Mouse (Mus musculus) C3H10T1/2 (cell line): ENCODE data around the gene Faim. TPM values are rescaled to one million over a fixed set of nuclear protein-coding genes. Genes with fewer than 3 reads are reported as not detected.

Experiments used
- polyA plus RNA-seq, 2 experiments: library from polyadenylated mRNA; unstranded; fragments of >200 nt; fragmentation: generic; extraction: Trizol; gene quantifications; one replicate each; pipeline ENCODE4 v1.2.1; 2012; ENCODE audit warnings: missing spikeins in 2 of 2

Gene Faim
- polyA plus RNA-seq: 10 to 100 TPM in 1 of 2 experiments, 1 to 10 TPM in 1; 7.7 to 20.5 TPM

GRCm38 (mm10) chr9:98985800-98986475 is at the start of gene Faim:
Gene Faim, plus strand, starts transcription at chr9:98986373.

GRCm38 (mm10) chr9:98955103-98955715 is 31.0 kb upstream of the Faim start, which contains the start of gene Foxl2:
Gene Foxl2, plus strand, starts transcription at chr9:98955288.

GRCm38 (mm10) chr9:99035575-99035974 is 49.4 kb downstream of the Faim start, which contains the start of gene Gm1123:
Gene Gm1123, minus strand, starts transcription at chr9:99035715.

Other genes with a start within 250 kb of the Faim start
- gene Prr23a1, start 143.9 kb upstream of the Faim start, polyA plus RNA-seq: not detected
- not detected for gene Prr23a2, start 129.9 kb upstream of the Faim start, polyA plus RNA-seq
- gene Prr23a3, start 121.6 kb upstream of the Faim start, polyA plus RNA-seq: not detected
- not detected for gene 7420426K07Rik, start 83.3 kb upstream of the Faim start, polyA plus RNA-seq
- gene Foxl2, start 31.1 kb upstream of the Faim start, polyA plus RNA-seq: not detected
- gene Gm1123, start 49.3 kb downstream of the Faim start, polyA plus RNA-seq: not detected
- 1 to 10 TPM in 1 of 2 experiments, under 1 TPM in 1; 0.62 to 1.1 TPM for gene Pik3cb, start 154.2 kb downstream of the Faim start, polyA plus RNA-seq